Mouse (Mus musculus): ENCODE data around the gene 4931406C07Rik. TPM values are rescaled to one million over a fixed set of nuclear protein-coding genes. Genes with fewer than 3 reads are reported as not detected.

The 4931406C07Rik gene
- polyA plus RNA-seq, 1 experiment, result 28.9 TPM

DNA sequence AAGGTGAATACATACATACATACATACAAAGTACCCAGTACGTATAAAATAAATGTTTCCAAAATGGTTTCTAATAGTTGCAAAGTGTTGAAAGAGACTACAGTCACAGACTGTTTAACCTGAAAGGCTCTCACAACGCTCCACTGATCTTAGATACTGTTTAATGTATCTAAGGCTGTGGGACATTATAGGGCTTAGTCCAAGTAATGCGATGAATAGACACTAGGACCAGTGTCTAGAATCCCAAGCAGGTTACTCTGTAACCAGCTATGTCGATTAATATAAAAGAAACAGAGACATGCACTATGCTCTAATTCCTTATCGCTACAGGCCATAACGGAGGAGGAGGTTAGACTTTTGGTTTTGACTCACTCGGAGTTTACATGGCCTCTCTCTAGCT is 9.1 kb downstream of the 4931406C07Rik start:
- TF ChIP-seq POLR2A (IDR thresholded peaks at IDR 0.05; ENCODE audit: extremely low read depth, insufficient read depth, low read length) (no peak), CTCF (IDR thresholded peaks at IDR 0.05; ENCODE audit: extremely low read depth, insufficient read depth, low read length) (no peak)
- Histone ChIP-seq H3K4me1 (ENCODE audit: control insufficient read depth, insufficient read depth, low read length) (no peaks in the 10 kb centered on the region), H3K27ac (ENCODE audit: insufficient read depth, low read length) (no peak overlapping the region), H3K4me3 (ENCODE audit: insufficient read depth, low read length) (no peak overlapping the region)

DNA sequence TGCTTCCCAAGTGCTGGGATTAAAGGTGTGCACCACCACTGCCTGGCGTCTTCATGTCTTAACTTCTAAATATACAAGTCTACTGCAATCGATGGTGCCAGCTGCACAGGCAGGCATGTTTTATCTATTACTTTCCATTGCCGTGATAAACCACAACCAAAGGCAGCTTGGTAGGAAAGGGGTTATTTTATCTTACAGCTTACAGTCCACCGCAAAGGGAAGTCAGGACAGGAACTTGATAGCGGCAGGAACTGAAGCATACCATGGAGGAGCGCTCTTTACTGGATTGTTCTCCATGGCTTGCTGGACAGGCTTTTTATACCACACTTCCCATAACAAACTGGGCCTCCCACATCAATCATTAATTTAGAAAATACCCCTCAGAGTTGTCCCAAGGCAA is 17.0 kb downstream of the 4931406C07Rik start:
- Histone ChIP-seq H3K4me1 (ENCODE audit: control insufficient read depth, insufficient read depth, low read length) (no peaks in the 10 kb centered on the region), H3K27ac (ENCODE audit: insufficient read depth, low read length) (no peak overlapping the region), H3K4me3 (ENCODE audit: insufficient read depth, low read length) (no peak overlapping the region)
- no peak for TF ChIP-seq POLR2A (IDR thresholded peaks at IDR 0.05; ENCODE audit: extremely low read depth, insufficient read depth, low read length)
- no peak for TF ChIP-seq CTCF (IDR thresholded peaks at IDR 0.05; ENCODE audit: extremely low read depth, insufficient read depth, low read length)

DNA sequence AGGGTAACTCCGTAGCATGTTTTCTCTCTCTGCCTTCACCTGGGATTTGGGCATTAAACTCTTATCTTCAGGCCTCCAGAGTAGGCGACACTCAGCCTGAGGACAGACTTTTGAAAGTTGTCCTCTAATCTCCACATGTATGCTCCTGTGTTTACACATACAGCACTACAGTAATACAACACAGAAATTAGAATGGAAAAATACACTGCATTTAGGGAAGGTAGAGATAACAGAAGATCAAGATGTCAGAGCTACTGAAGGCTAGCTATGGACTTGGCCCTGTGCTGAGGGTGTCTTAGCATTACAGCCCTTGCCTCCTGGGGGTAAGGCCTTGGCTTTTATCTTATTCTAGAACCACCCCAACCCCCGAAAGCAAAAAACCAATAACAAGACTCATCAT is 17.8 kb downstream of the 4931406C07Rik start:
- no peak overlapping the region for H3K4me3 ChIP-seq (ENCODE audit: insufficient read depth, low read length)
- H3K27ac ChIP-seq (ENCODE audit: insufficient read depth, low read length), result no peak overlapping the region
- TF ChIP-seq POLR2A (IDR thresholded peaks at IDR 0.05; ENCODE audit: extremely low read depth, insufficient read depth, low read length), result no peak
- no peaks in the 10 kb centered on the region for H3K4me1 ChIP-seq (ENCODE audit: control insufficient read depth, insufficient read depth, low read length)

DNA sequence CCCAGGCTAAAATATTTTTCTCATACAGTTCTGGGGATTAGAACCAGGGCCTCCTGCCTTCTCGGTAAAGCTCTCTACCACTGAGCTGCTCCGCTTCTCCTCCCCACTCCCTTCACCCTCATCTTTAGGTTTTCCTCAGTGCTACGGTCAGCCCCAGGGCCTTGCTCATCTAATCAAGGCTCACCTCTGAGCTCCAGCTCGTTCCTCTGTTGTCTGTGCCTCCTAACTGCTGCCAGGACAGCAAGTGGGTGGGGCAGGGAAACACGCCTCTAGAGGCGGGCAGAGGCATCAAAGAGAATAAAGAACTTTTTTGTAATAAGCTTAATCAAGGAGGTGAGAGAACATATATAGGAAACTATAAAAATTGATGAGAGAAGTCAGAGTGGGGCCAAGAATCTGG is 18.4 kb downstream of the 4931406C07Rik start:
- Histone ChIP-seq H3K27ac (ENCODE audit: insufficient read depth, low read length) (no peak overlapping the region), H3K4me1 (ENCODE audit: control insufficient read depth, insufficient read depth, low read length) (no peaks in the 10 kb centered on the region), H3K4me3 (ENCODE audit: insufficient read depth, low read length) (no peak overlapping the region)
- no peak for TF ChIP-seq POLR2A (IDR thresholded peaks at IDR 0.05; ENCODE audit: extremely low read depth, insufficient read depth, low read length)
- no peak for TF ChIP-seq CTCF (IDR thresholded peaks at IDR 0.05; ENCODE audit: extremely low read depth, insufficient read depth, low read length)

DNA sequence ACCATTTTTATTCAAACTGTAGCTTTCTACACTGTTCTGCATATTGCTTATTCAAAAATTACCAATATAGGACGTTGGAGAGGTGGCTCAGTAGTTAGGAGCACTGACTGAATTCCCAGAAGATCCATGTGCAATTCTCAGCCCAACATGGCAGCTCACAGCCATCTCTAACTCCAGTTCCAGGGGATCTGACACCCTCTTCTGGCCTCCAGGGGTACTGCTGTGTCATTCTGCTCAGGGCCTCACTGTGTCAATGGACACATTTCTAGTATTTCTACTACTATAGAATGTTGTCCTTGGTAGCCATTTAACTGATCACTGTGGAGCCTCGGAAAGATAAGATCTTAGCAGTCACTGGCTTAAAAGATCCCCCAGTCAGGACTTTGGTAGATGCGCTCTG is 20.8 kb downstream of the 4931406C07Rik start:
- Histone ChIP-seq H3K27ac (ENCODE audit: insufficient read depth, low read length) (no peak overlapping the region), H3K4me1 (ENCODE audit: control insufficient read depth, insufficient read depth, low read length) (peaks cover 2% of the 10 kb centered on the region; the same call in 1 of the 2 replicates), H3K4me3 (ENCODE audit: insufficient read depth, low read length) (no peak overlapping the region)
- no peak for TF ChIP-seq CTCF (IDR thresholded peaks at IDR 0.05; ENCODE audit: extremely low read depth, insufficient read depth, low read length)
- TF ChIP-seq POLR2A (IDR thresholded peaks at IDR 0.05; ENCODE audit: extremely low read depth, insufficient read depth, low read length), result no peak

DNA sequence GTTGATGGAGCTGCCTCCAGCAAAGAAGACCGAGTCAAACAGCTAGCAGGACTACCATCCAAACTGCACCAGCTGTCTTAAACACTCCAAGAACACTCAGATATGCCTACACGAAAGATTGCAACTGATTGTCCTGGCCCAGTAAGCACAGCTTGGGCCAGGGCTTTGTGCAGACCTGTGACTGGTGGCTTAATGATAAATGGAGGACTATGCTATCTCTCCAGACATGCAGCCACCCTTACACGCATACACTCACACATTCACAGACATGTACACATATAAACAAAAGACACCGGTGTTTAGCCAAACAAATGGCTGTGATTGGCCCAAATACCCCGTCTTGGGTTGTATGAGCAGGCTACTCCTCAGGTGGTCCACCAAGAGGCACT is 25.8 kb downstream of the 4931406C07Rik start:
- TF ChIP-seq CTCF (IDR thresholded peaks at IDR 0.05; ENCODE audit: extremely low read depth, insufficient read depth, low read length) (no peak), POLR2A (IDR thresholded peaks at IDR 0.05; ENCODE audit: extremely low read depth, insufficient read depth, low read length) (no peak)
- Histone ChIP-seq H3K4me1 (ENCODE audit: control insufficient read depth, insufficient read depth, low read length) (peaks cover 3% of the 10 kb centered on the region; the same call in 1 of the 2 replicates), H3K27ac (ENCODE audit: insufficient read depth, low read length) (no peak overlapping the region), H3K4me3 (ENCODE audit: insufficient read depth, low read length) (peak overlapping the region; percentile 88)

DNA sequence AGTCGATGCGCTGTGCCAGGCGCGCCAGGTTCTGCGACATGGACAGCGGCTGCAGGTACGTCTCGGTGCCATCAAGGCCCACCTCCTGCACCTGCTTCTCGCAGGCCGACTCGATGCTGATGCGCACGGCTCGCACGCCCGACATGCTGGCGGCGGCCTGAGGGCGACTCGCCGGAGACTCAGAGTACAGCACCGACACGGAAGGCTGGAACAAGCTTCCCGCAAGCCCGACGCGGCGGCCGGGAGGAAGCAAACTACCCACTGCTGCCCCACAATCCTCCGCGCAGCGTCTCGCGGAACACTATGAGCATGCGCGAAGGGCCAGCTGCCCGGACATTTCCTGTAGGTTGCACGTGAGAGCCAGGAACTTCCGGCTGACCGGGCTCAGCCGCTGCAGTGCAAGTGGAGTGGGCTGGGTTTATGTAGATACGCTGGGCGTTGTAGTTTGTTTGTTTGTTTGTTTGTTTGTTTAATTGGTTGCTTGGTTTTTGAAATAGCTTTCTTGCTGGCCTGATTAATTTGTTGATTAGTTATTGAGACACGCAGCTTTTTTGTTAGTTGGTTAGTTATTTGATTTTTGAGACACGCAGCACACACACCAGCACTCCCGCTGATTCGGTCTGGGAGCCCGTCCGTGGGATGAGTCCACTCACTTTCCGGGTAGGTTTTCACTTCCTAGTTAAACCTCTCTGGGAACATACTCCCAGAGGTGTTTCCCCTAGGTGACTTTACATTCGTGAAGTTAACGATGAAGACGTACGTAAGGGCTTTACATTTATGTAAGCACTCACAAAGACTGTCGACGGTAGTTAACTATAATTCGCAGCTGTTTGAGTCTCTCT is 26.4 kb downstream of the 4931406C07Rik start, which contains the start of gene Med17:
Gene Med17 (minus strand): TSS at position 283 of the 842 bp plus-strand sequence.
- H3K4me3 ChIP-seq (ENCODE audit: insufficient read depth, low read length), result peak within 1 kb of the TSS; percentile 88
- peak within 1 kb of the TSS; percentile 55 for H3K27ac ChIP-seq (ENCODE audit: insufficient read depth, low read length)
- TF ChIP-seq CTCF (IDR thresholded peaks at IDR 0.05; ENCODE audit: extremely low read depth, insufficient read depth, low read length) (no peak), POLR2A (IDR thresholded peaks at IDR 0.05; ENCODE audit: extremely low read depth, insufficient read depth, low read length) (peak; percentile 85)
- peaks cover 3% of the 10 kb centered on the region; the same call in 1 of the 2 replicates for H3K4me1 ChIP-seq (ENCODE audit: control insufficient read depth, insufficient read depth, low read length)

DNA sequence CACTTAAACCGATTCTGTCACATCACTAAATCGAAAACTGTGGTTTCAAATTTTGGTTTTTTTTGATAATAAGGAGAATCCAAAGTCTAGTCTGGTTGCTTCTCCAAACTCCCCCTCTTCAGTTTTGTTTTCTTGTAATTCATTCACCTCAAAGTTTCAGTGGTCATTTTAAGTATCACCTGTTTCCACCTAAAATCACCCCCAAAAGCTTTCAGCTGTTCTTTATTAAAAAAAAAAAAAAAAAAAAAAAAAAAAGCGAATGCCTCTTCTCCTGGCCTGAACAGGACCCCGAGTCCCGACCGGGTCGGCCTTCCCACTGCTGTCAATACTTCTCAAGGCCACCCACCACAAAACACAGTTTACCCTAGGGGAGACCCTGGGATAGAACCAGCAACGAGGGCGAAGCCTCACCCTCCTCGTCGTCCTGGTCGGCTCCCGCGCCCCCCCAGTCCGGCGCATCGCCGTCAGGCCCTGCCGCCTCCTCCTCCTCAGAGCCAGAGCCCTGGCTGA is 27.1 kb downstream of the 4931406C07Rik start:
- Histone ChIP-seq H3K4me1 (ENCODE audit: control insufficient read depth, insufficient read depth, low read length) (peaks cover 3% of the 10 kb centered on the region; the same call in 1 of the 2 replicates), H3K27ac (ENCODE audit: insufficient read depth, low read length) (peak overlapping the region; percentile 55), H3K4me3 (ENCODE audit: insufficient read depth, low read length) (peak overlapping the region; percentile 88)
- TF ChIP-seq POLR2A (IDR thresholded peaks at IDR 0.05; ENCODE audit: extremely low read depth, insufficient read depth, low read length) (no peak), CTCF (IDR thresholded peaks at IDR 0.05; ENCODE audit: extremely low read depth, insufficient read depth, low read length) (no peak)

DNA sequence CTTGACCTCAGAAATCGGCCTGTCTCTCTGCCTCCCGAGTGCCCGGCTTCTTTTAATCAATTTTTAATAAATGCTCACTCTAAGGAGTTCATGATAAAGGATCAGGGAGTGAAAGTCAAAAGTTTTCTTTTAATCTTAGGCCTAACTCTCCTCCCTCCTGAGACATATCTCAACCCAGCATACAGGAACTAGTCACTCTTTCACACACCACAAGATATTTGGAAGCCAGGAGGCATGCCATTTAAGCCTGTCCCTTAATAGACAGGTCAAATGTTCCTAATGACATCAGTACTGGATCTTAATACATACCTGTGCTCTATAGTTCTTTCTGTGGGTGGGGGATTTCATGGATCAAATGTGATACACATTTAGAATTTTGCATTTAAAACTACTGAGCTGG is 27.9 kb downstream of the 4931406C07Rik start:
- no peak overlapping the region for H3K4me3 ChIP-seq (ENCODE audit: insufficient read depth, low read length)
- H3K4me1 ChIP-seq (ENCODE audit: control insufficient read depth, insufficient read depth, low read length), result peaks cover 3% of the 10 kb centered on the region; the same call in 1 of the 2 replicates
- TF ChIP-seq POLR2A (IDR thresholded peaks at IDR 0.05; ENCODE audit: extremely low read depth, insufficient read depth, low read length), result no peak
- H3K27ac ChIP-seq (ENCODE audit: insufficient read depth, low read length), result no peak overlapping the region

DNA sequence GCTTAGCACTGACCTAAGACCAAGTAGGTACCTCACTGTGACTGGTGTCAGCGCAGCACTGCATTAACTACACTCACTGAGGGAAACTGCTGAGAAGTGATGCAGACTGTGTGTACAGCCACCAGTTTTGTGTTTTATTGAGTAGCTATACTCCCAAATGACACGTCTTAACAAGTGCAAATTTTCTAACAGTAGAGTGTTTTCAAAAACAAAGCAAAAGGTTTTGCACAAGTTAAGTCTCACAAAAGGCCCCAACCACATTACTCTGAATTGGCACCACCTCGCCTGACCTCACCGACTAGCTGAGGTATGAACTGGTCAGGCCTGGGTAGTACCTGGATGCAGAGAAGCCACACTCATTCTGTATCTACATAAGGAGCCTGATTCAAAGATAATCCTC is 29.4 kb downstream of the 4931406C07Rik start:
- Histone ChIP-seq H3K4me3 (ENCODE audit: insufficient read depth, low read length) (no peak overlapping the region), H3K4me1 (ENCODE audit: control insufficient read depth, insufficient read depth, low read length) (peaks cover 3% of the 10 kb centered on the region; the same call in 1 of the 2 replicates), H3K27ac (ENCODE audit: insufficient read depth, low read length) (no peak overlapping the region)
- TF ChIP-seq POLR2A (IDR thresholded peaks at IDR 0.05; ENCODE audit: extremely low read depth, insufficient read depth, low read length) (no peak), CTCF (IDR thresholded peaks at IDR 0.05; ENCODE audit: extremely low read depth, insufficient read depth, low read length) (no peak)

Data from cortical plate, adult 2 months (tissue).